Mouse (Mus musculus) ES-Bruce4 (cell line): ENCODE data around the gene Rsg1. TPM values are rescaled to one million over a fixed set of nuclear protein-coding genes. Genes with fewer than 3 reads are reported as not detected.

ENCODE experiments used
- H3K27ac ChIP-seq: 2 replicates; pipeline ENCODE4 v1.5.1; 2012; ENCODE audit warnings: low read length, inconsistent platforms; ENCODE audit not compliant: insufficient read depth
- H3K27me3 ChIP-seq: 2 replicates; pipeline ENCODE4 v1.6.1; 2012; ENCODE audit warnings: mild to moderate bottlenecking, low read length, inconsistent platforms; ENCODE audit not compliant: control insufficient read depth, poor library complexity, insufficient read depth, severe bottlenecking
- H3K36me3 ChIP-seq: 2 replicates; pipeline ENCODE4 v1.6.1; 2012; ENCODE audit warnings: inconsistent platforms, mild to moderate bottlenecking, low read length, moderate library complexity; ENCODE audit not compliant: control insufficient read depth, poor library complexity, insufficient read depth, severe bottlenecking
- H3K4me1 ChIP-seq: one replicate; pipeline ENCODE4 v1.8.1; 2011; ENCODE audit warnings: low read length; ENCODE audit not compliant: control insufficient read depth, insufficient read depth
- H3K4me3 ChIP-seq: 2 replicates; pipeline ENCODE4 v1.5.1; 2011; ENCODE audit warnings: low read depth, mild to moderate bottlenecking, low read length
- H3K9ac ChIP-seq: 2 replicates; pipeline ENCODE4 v1.6.1; 2012; ENCODE audit warnings: low read depth, mild to moderate bottlenecking, inconsistent platforms; ENCODE audit not compliant: poor library complexity, severe bottlenecking
- H3K9me3 ChIP-seq: replicated peaks from 2 replicates; pipeline ENCODE4 v1.6.1; 2012; ENCODE audit warnings: mild to moderate bottlenecking, low read length, inconsistent platforms; ENCODE audit not compliant: control insufficient read depth, poor library complexity, insufficient read depth, severe bottlenecking
- CTCF ChIP-seq: IDR thresholded peaks from one replicate; pipeline ENCODE4 v1.8.1; 2011; ENCODE audit warnings: low read depth, low read length
- EP300 ChIP-seq: IDR thresholded peaks from 2 replicates; pipeline ENCODE4 v1.6.1; 2011; ENCODE audit warnings: low read depth, low read length; ENCODE audit not compliant: insufficient read depth
- POLR2A ChIP-seq: IDR thresholded peaks from one replicate; pipeline ENCODE4 v1.8.1; 2011; ENCODE audit warnings: low read length; ENCODE audit not compliant: insufficient read depth
- polyA plus RNA-seq: library from polyadenylated mRNA; stranded (reverse); fragments of >200 nt; gene quantifications from 2 replicates; pipeline ENCODE4 v1.2.4, GENCODE M21; 2011; ENCODE audit warnings: low read depth; ENCODE audit not compliant: missing spikeins, insufficient read depth, insufficient read length

Rsg1 gene
- polyA plus RNA-seq, 1 experiment: 1.6 TPM

GRCm38 (mm10) chr4:141246998-141247350 is 33.2 kb downstream of the Rsg1 start:
- no peaks in the 10 kb centered on the region for H3K27me3 ChIP-seq
- H3K4me1 ChIP-seq: peaks cover 5% of the 10 kb centered on the region
- TF ChIP-seq POLR2A (no peak), EP300 (no peak), CTCF (no peak)
- 0 out of 2 replicates have a peak overlapping the region, but pooled peaks have one; percentile 0 for H3K9ac ChIP-seq
- H3K36me3 ChIP-seq: no peaks in the 10 kb centered on the region
- H3K4me3 ChIP-seq: peak overlapping the region; percentile 53
- no peaks in the 10 kb centered on the region for H3K9me3 ChIP-seq
- H3K27ac ChIP-seq: no peak overlapping the region

- peak overlapping the region; percentile 0; the same call in 1 of the 2 replicates for H3K9ac ChIP-seq
- H3K4me1 ChIP-seq: peaks cover 4% of the 10 kb centered on the region
- no peaks in the 10 kb centered on the region for H3K27me3 ChIP-seq
These were observed 34.2 kb downstream of the Rsg1 start for GRCm38 (mm10) chr4:141247776-141248613.

GRCm38 (mm10) chr4:141248614-141248978 is 34.8 kb downstream of the Rsg1 start:
- 0 out of 2 replicates have a peak, but pooled peaks have one; percentile 34 for TF ChIP-seq EP300
- no peak for TF ChIP-seq POLR2A
- Histone ChIP-seq H3K9ac (no peak overlapping the region), H3K4me1 (peaks cover 4% of the 10 kb centered on the region), H3K9me3 (no peaks in the 10 kb centered on the region), H3K27me3 (no peaks in the 10 kb centered on the region), H3K4me3 (peak overlapping the region; percentile 53), H3K27ac (no peak overlapping the region), H3K36me3 (no peaks in the 10 kb centered on the region)

More at GRCm38 (mm10) chr4:141247776-141248613, 34.2 kb downstream of the Rsg1 start:
- Histone ChIP-seq H3K4me3 (peak overlapping the region; percentile 53), H3K27ac (no peak overlapping the region), H3K9me3 (no peaks in the 10 kb centered on the region), H3K36me3 (no peaks in the 10 kb centered on the region)
- no peak for TF ChIP-seq CTCF
- TF ChIP-seq EP300: no peak
- TF ChIP-seq POLR2A: no peak

- H3K27me3 ChIP-seq: no peaks in the 10 kb centered on the region
These were observed 35.6 kb downstream of the Rsg1 start for GRCm38 (mm10) chr4:141249383-141249782.

GRCm38 (mm10) chr4:141251071-141251470 is 37.3 kb downstream of the Rsg1 start:
- Histone ChIP-seq H3K27ac (no peak overlapping the region), H3K27me3 (no peaks in the 10 kb centered on the region), H3K9ac (no peak overlapping the region), H3K4me1 (peaks cover 4% of the 10 kb centered on the region), H3K4me3 (peak overlapping the region; percentile 7), H3K9me3 (no peaks in the 10 kb centered on the region), H3K36me3 (no peaks in the 10 kb centered on the region)
- TF ChIP-seq CTCF (no peak), EP300 (no peak), POLR2A (no peak)

More at GRCm38 (mm10) chr4:141249383-141249782, 35.6 kb downstream of the Rsg1 start:
- H3K4me1 ChIP-seq: peaks cover 4% of the 10 kb centered on the region
- H3K27ac ChIP-seq: no peak overlapping the region
- no peak overlapping the region for H3K9ac ChIP-seq
- TF ChIP-seq CTCF (no peak), EP300 (no peak), POLR2A (no peak)
- no peak overlapping the region for H3K4me3 ChIP-seq
- H3K36me3 ChIP-seq: no peaks in the 10 kb centered on the region
- no peaks in the 10 kb centered on the region for H3K9me3 ChIP-seq

- Histone ChIP-seq H3K4me1 (peaks cover 4% of the 10 kb centered on the region), H3K27me3 (no peaks in the 10 kb centered on the region), H3K9me3 (no peaks in the 10 kb centered on the region), H3K27ac (no peak overlapping the region), H3K9ac (no peak overlapping the region), H3K36me3 (no peaks in the 10 kb centered on the region), H3K4me3 (no peak overlapping the region)
- TF ChIP-seq POLR2A (no peak), CTCF (no peak), EP300 (no peak)
These were observed 38.9 kb downstream of the Rsg1 start for GRCm38 (mm10) chr4:141252641-141253040.
